14 mouse cellular contexts compared by ENCODE assay signal in the genomic region with DNA sequence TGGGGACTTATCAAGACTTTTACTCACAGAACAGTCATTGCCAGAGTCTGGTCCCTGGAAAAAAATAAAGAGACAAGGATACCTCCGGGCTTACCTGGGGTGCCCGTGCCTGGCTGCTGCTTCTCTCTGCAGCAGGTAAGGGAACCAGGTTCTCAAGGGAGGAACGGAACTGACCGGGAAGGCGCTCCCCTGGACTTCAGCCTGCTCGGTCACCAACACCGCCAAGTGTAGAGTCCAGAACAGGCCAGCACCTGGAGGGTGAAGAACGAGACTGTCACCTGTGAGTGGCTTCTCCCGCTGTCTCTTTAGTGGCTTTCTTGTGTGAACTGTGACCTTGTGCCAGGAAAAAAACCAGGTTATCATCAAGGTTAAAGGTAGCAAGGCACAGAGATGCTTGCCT.
DNase-seq lines count a peak whose midpoint lies in the region; TF ChIP-seq lines count a peak whose summit lies in the region.
"Had no signal": no experiment of that assay in that cellular context is flagged by ENCODE, and none has a peak within 500 bp of the region (broad histone marks: within the 10 kb centered on the region; RNA-seq: fewer than 3 reads in every experiment).

No protein-coding gene starts in this region.

- H3K27me3 ChIP-seq in E14TG2a.4 (ENCODE audit: insufficient read depth, low read length), result no peaks in the 10 kb centered on the region
- H3K27me3 ChIP-seq: forebrain, embryonic 13.5 days; hindbrain, embryonic 15.5 days had no signal

- peak; percentile 36 for DNase-seq in kidney, adult 11 months
- DNase-seq in kidney, postnatal 4 days, result no peak
- peak; percentile 24 to 60 for DNase-seq in kidney, postnatal 36 days
- DNase-seq in kidney, postnatal 10 days, result no peak
- DNase-seq in left cerebral cortex, adult 11 months (ENCODE audit: low spot score), result no peak
- DNase-seq: adrenal gland, postnatal 14 days; cerebellum, adult 18-20 months; cerebellum, adult 9-11 months; forebrain, postnatal 0 days; gastrocnemius, postnatal 14 days; heart, adult 2 months had no signal

- peaks cover 58% of the 10 kb centered on the region for H3K36me3 ChIP-seq in E14TG2a.4 (ENCODE audit: insufficient read depth, low read length)

- no peak for TF ChIP-seq CTCF in E14TG2a.4 (conservative IDR thresholded peaks at IDR 0.05; ENCODE audit: low read length)

- H3K4me3 ChIP-seq in E14TG2a.4 (replicated peaks; ENCODE audit: low read length), result peak overlapping the region; percentile 100; the same call in 1 of the 2 replicates
- H3K4me3 ChIP-seq: forebrain, embryonic 13.5 days; heart, adult 2 months; hindbrain, embryonic 15.5 days had no signal

- no peaks in the 10 kb centered on the region for H3K9me3 ChIP-seq in E14TG2a.4 (ENCODE audit: low read length)
- H3K9me3 ChIP-seq: forebrain, embryonic 13.5 days; hindbrain, embryonic 15.5 days had no signal

- H3K4me1 ChIP-seq in E14TG2a.4 (replicated peaks; ENCODE audit: low read depth, low read length), result peaks cover 57% of the 10 kb centered on the region

Comparison
In these comparisons a context has a peak if more than half of its experiments do, and no peak if none do; other contexts are left out.
1. DNase-seq: peak in kidney, adult 11 months (single experiment) and kidney, postnatal 36 days (2 of 2); none in kidney, postnatal 4 days (0 of 2), kidney, postnatal 10 days (single experiment) and left cerebral cortex, adult 11 months (single experiment).